Mouse (Mus musculus): Measurements from ENCODE around the gene Ppp2r5e.

- TF ChIP-seq GATA1 (IDR thresholded peaks at IDR 0.05; ENCODE audit: borderline replicate concordance, low read length) (no peak), FLI1 (IDR thresholded peaks at IDR 0.05; ENCODE audit: low read length) (no peak)
Measured at GRCm38 (mm10) chr12:75641726-75642125, 45.7 kb upstream of the Ppp2r5e start.
